Mouse (Mus musculus) spleen, adult 18-20 months (tissue): Measurements from ENCODE around the gene Gtf3c2.

Experiments used
- DNase-seq, 2 experiments: peaks; one replicate each; pipeline ENCODE4 v3.0.0; 2022; ENCODE audit warnings: mixed read lengths in 2 of 2

Gtf3c2 gene

DNA sequence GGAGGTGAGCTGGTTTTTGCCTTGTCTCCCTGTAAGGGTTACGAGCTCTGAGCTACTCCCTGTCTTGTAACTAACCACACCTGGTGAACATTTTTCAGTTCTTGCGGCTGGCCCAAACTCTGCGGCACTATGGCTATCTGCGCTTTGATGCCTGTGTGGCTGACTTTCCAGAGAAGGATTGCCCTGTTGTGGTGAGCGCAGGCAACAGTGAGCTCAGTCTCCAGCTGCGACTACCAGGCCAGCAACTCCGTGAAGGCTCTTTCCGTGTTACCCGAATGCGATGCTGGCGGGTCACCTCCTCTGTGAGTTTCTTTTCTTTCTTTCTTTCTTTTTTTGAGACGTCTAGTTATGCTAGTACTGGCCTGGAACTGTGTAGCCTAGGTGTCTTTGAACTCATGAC, 17.1 kb upstream of the Gtf3c2 start:
- no peak for DNase-seq

DNA sequence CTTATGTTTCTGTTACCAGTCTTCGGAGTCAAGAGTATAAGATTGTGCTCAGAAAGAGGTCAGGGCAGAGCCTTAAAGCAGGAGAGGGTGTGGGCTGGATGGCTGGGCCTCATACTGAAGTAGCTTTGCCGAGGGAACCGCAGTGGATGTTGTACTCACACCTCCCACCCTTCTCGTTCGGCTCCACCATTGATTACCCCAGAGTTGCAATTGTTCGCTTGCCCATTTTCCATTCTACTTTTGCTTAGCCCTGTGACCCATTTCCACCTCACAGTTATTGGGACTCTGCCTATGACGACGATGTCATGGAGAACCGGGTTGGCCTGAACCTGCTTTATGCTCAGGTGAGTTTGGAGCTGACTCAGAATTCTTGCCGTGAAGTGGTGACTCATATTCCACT, 16.3 kb upstream of the Gtf3c2 start:
- no peak for DNase-seq

DNA sequence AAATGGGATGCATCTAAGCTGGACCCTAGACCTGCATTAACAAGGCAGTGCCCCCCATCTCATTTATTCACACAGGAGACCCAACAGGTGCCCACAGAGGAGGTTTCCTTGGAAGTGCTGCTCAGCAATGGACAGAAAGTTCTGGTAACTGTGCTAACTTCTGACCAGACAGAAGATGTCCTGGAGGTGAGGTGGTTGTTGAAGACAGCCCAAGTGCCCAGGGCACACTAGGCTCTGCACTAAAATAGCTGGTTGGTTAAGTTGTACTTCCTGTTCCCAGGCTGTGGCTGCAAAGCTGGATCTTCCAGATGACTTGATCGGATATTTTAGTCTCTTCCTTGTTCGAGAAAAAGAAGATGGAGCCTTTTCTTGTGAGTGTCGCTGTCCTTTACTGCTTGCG, 15.7 kb upstream of the Gtf3c2 start:
- no peak for DNase-seq

DNA sequence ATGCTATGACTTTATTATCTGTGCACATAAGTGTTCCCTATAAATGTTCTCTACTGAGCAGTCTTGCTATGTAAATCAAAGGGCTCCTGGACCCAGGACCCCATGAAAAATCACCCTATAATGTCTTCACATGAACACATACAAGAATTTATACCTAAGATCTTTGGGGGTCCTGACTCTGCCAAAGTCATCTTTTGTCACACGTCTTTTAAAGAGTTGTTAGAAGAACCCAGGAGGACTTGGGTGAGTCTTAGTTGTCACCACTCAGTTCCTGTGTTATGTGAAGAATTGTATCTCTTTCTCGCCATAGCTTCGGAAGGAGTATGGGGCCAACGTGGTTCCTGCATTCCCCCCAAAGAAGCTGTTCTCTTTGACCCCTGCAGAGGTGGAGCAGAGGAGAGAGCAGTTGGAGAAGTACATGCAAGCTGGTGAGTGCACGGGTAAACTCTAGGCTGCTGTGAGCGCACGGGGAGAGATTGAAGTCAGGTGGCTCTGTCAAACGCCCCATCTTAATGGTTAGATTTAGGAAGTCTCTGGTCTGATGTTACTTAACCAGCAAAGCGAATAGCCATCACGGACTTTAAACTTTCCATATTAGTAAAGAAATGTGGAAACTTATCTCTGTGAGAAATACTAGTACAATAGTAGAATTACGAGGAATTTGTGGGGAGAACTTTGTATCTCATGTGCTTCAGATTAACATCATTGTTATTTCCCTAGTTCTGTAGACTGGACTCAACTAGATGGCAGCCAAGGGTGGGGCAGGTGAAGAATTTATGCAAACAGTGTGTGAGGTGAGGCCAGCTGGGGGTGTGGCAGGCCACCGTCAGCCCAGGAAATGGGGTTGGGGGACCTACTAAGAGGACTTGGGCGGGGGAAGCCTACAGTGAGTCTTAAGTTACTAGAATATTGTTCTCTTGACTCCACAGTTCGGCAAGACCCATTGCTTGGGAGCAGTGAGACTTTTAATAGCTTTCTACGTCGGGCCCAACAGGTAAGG, 14.8 kb upstream of the Gtf3c2 start:
- DNase-seq: no peak

DNA sequence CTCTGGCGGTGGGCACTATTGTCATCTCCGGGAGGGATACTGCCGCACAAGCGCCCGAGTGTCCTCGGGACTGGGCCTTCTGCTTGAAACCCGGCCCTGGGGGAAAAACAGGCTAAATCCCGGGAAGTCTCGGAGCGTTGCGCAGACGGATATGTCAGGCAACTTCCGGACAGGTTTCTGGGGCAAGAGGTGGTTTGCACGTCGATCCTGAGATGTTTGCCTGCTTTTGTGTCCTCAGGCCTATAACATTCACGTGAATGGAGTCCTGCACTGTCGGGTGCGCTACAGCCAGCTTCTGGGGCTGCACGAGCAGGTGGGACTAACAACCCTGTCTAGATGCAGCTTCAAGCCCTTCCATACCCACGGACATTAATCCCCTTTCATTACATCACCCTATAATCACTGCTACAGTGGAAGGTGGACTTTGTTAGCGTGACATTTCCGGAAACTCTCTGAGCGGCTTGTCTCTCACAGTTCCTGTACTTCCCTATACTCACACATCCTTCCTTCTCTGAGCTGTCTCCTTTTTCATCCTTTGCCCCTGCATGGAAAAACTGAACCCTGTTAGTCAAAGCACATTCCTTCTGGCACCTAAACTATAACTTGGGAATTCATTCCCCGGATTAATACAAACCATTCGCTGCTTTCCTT, 13.8 kb upstream of the Gtf3c2 start:
- no peak for DNase-seq

DNA sequence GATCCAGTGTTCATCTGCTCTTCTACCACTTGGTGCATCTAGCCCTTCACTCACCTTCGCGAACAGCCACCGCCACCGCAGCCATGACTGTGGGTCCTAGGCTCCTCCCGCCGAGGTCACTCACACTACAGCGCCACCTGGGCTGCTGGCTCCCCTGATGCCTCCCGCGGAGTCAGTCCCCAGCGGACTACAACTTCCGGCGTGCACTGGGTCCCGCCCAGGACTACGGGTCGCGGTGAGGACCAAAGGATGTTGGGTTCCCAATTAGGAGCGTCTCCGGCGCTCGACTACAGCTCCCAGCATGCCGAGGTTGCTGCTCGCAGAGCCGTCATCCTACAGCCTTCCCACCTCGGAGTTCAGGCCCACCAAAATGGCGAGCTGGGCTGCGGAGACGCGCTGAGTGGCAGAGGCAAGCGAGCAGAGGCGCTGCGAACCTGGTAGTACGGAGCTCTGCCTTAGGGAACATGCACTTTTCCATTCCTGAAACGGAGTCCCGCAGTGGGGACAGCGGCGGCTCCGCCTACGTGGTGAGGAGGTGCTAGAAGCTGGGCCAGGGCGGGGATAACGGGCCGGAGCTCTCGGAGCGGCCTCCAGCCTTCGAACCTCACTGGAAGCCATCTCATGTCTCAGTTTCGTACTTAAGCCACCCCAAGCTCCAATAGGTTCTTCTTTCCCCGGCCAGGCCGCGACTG, 13.1 kb upstream of the Gtf3c2 start, which contains the start of the genes Snx17 and Eif2b4:
Gene Snx17 (plus strand): TSS at position 289 of the 692 bp plus-strand sequence.
Gene Eif2b4 (minus strand): TSS at position 492 of the 692 bp plus-strand sequence.
- peak; percentile 99 for DNase-seq

DNA sequence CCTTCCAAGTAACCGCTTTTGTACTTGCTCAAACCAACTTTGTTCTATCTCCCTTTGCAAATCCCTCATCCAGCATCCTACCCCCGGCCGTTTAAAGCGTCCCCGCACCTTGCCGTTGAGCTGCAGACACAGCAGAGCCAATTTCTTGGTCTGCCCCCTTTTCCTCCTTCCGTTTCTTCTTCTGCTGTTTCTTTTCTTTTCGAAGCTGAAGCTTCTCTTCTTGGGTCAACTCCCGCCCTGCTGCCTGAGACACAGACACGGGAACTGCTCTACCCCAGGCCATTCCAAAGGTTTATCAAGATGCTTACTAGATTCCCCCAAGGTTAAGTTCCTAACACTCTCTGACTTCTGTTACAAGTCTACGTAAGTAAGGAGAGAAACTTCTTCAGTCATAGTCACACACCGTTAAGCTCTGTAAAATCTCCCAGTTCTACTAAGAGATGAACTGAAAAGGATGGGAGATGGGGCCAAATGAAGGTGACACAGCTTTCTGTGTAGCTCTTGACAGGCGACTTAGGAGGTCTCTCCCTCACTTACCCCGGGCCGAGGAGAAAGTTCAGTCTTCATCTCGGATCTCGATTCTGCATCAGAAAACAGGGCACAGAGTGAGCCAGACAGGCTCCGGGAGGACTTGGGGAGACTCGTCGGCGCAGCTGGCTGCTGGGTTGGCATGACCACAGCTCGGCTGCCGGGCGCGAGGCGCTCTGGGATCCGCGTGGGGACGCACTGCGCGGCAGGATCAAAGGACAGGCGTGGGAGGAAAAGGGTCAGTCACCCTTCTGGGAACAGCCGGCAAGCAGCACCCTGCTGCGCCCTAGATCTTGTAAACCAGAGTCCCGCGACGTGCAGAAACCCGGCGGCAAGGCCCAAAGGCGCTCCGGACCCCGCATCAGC, 12.3 kb upstream of the Gtf3c2 start:
- DNase-seq: no peak

DNA sequence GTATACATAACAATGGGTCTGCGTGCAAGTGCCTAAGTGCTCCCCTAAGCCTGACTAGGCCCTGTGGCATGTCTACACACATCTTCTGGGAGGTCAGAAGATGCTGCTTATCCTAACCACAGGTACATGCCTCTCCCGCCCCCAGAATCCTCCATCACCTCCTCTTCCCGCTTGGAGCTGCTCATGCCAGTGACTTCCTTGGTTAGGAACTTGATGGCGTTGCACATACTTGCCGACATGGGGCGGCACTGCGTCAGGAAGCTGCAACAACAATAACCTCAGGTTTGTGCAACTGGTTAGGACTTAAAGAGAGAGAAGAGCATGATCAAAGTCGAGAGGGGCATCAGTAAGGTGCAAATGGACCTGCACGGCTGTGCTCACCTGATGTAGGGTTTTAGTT, 10.3 kb upstream of the Gtf3c2 start:
- no peak for DNase-seq

DNA sequence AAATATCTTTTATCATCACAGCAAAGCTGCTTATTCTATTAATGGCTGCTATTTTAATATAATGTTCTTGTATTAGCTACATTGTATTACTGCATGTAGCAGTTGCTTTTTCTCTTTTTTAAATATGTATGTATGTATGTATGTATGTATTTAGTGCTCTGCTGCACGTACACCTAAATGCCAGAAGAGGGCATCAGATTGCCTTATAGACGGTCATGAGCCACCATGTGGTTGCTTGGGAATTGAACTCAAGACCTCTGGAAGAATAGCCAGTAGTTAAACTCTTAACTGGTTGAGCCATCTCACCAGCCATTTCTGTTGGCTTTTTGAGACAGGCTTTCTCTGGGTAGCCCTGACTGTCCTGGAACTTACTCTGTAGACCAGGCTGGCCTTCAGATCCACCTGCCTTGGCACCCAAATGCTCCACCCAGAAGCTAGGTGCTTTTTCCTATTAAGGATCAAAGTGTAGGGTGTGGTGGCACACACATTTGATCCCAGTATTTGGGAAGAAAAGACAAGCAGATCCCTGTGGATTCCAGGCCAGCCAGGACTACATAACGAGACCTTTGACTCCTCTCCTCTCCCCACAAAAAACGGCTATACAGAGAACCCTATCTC, 8.4 kb upstream of the Gtf3c2 start:
- no peak for DNase-seq

DNA sequence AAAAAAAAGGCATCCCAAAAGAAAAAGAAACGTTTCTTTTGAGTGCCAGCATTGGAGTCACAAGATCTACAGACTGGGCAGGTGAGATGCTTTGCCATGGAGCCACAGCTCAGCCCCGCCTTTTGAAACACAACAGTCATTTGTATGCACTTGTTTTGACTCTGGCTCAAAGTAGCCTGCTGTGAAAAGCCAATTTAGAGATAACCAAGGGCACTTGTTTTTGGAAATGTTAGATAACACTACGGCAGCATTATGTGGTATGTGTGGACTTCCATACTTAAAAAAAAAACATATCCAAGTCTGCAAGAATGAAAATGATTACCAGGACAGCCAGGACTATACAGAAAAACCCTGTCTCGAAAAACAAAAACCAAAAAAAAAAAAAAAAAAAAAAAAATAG, 3.7 kb upstream of the Gtf3c2 start:
- no peak for DNase-seq

DNA sequence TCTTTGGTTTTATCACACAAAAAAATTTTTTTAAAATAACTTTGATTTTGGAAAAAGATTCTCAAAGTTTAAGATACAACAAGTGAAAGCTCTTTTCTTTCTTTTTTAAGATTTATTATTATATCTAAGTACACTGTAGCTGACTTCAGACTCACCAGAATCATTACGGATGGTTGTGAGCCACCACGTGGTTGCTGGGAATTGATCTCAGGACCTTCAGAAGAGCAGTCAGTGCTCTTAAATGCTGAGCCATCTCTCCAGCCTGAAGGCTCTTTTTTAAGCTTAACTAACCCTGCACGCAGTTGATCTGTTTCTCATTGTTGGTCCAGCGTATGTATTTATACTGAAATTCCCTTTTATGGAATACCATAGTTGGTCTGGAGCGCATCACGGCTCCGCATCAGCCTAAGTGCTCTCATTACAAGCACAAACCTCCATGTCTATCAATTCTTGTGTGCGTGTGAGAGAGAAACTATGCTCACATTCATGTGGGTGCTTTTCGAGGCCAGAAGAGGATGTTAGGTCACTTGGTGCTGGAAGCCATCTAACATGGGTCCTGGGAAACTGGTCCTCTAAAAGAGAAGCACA, 1.3 kb upstream of the Gtf3c2 start:
- DNase-seq: no peak

DNA sequence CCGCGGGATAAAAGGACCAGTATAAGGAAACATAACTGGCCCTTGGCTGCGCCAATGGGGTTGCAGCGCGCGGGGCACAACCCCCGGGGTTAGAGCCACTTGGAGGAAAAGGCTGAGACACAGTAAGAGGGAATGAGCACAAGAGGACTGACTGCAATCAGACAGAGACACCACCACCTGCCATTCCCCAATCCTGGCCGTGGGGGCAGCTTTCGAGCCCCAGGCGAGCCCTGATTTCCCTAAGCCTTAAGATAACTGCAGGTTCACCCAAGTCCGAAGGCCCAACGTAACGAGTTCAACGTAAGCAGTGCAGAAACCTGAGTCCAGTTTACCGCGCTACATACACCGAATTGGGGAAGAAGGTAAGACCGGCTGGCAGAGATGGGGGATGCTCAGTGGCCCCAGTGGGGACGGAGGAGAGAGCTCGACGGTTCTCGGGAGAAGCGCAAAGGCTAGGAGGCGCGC, 611 bp downstream of the Gtf3c2 start:
- no peak for DNase-seq

DNA sequence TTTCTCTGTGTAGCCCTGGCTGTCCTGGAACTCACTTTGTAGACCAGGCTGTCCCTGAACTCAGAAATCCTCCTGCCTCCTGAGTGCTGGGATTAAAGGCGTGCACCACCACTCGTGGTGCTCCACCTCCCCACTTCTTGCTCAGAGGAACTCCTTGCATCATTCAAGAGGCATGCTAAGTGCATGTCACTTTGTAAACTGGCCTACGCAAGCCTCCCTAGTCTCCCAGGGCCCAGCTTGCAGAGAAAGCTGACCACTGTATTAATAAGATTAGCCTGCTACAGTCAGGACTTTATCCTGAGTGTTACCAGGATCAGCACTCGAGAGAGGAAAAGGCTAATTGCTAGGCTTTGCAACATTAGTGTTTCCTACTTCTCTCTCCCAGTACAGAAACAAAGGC, 11.3 kb downstream of the Gtf3c2 start:
- no peak for DNase-seq

DNA sequence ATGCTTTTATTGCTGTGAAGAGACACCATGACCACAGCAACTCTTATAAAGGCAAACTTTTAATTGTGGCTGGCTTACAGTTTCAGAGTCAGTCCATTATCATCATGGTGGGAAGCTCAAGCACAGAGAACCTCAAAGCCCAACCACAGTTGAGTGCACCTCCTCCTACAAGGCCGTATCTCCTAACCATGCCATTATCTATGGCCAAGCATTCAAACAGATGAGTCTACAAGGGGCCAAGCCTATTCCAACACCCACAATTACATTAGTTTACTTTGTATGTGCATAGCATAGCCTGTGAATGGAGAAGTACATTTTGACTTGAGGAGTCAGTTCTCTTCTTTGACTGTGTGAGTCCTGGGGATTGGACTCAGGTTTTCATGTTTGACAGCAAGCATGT, 15.1 kb downstream of the Gtf3c2 start:
- DNase-seq: no peak

DNA sequence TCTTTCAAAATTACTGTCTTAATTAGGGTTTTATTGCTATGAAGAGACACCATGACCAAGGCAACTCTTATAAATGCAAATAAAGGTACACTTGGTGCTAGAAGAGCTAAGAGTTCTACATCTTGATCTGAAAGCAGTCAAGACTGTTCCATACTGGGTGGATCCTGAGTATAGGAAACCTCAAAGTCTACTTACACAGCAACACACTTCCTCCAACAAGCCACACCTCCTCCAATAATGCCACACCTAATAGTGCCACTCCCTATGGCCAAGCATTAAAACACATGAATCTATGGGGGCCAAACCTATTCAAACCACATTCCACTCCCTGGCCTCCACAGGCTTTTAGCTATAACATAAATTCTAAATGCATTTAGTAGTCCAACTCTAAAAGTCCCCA, 17.5 kb downstream of the Gtf3c2 start:
- no peak for DNase-seq

DNA sequence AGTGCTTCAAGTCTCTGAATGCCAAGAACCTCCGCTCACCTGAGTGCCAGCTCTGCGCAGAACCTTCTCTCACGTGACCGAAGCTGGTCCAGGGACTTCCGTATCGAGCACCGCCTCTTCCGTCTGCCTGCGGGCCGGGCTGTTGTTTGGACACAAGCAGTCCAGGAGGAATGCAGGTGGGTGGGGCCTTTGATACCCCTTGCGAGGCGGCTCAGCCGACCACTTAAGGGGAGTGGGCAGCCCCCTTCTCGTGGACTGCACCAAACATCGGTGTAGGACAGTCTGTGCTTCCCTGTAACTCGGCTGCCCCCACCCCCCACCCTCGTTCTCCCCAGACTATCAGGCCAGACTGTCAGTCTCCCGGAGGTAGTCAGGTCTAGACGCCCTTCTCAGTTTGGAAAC, 25.8 kb downstream of the Gtf3c2 start, which contains the start of gene Mpv17:
Gene Mpv17 (minus strand): TSS at position 100 of the 402 bp plus-strand sequence.
- peak; percentile 61 to 67 for DNase-seq

DNA sequence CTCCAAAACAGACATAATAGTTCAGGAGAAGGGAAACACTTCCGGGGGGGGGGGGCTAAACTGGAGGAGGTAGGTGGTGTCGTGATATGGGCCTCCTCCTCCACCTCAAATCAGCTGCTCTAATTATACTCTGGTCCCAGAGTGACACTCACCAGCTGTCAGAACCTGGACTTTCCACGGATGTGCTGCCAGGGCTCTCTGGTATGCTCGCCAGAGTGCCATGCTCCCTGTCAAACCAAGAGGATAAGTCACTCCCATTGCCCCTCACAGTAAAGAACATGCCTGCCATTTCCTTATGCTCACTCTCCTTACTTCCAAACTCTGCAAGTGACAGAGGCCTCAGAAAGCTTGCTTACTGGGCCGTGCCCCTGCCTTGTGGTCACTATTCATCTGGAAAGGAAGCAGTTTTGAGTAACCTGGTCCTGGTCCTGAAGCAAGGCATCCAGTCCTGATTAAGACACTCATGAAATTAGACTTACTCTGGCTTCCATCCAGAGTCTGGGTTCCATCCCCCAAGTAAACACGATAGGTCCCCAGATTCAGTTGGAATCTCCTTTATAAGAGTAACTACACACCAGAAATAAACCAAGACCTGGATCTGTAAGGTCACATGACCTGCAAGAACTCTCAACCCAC, 26.3 kb downstream of the Gtf3c2 start:
- DNase-seq: no peak

DNA sequence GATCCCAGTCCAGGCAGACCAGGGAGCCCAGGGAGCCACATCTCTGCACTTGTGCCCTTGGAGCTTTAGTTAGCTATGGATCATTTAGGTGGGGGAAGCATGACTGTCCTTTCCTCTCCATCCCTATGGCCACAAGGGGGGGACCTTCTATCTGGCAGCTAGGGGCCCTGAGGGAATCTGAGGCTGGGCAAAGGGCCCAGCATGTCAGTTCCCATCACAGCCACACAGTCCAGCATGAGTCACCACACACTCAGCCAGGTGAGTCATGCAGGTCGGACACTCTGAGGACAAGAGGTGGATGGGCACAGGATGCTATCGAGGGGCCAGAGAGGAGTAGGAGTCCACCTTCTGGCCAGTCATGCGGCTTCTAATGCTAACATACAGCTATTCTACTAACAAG, 28.2 kb downstream of the Gtf3c2 start:
- DNase-seq: no peak

DNA sequence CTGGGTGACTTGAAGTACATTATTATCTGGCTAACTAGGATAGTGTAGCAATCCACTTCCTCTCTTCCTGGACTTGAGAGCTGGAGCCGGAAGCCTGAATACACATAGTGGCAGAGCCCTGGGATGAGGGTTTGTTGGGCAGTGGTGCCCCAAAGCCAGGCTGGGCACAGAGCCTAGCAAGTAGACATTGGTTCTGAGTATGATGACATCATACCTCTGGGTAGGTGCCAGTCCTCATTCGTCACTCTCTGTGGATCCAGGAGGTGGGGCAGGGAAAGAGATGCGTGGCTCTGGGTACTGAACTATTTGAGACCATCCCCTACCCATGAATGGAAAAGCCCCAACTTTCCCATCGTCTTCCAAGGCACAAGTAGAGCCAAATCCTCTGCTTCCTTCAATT, 30.2 kb downstream of the Gtf3c2 start:
- DNase-seq: no peak

DNA sequence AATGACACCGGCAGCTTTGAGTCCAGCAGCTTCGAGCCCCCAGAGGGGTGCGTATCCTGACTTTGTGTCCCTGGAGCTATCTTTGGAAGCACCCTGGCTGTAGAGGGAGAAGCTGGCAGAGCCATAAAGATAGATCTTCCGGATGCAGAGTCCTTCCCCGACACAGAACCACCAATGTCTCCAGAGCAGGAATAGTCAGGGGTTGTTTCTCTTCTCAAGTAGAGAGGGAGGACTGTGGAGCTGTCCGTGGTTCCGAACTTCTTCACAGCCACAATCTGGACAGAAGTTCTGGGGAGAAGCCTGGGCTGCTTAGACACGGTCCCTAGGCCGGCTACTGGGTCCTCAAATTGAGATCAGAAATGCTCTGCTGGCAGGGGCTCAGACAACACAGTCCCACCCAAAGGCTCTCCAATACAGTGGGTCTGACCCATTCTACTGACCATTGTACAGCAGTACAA, 40.9 kb downstream of the Gtf3c2 start:
- DNase-seq: no peak
